Mouse (Mus musculus): ENCODE measurements at regions not wholly inside any gene's neighbourhood (a gene's known extent, or its start where the extent isn't known, plus 50 kb on each side); places are given as distances from the start of the nearest gene placed in this dataset.

DNA sequence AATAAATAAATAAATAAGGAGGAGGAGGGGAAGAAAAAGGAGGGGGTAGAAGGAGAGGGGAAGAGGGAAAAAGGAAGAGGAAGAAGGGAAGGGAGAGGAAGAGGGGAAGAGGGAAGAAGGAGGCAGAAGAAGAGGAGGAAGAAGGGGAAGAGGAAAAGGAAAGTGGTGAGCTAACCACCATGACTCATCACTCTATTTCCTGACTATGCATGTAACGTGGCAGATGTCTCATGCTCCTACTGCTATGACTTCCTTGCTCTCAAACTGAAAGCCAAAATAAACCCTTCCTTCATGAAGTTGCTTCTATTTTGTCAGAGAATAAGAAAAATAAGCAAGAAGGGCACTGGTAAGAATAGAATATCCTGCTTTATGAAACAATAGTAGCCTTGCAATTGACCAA is 242.1 kb upstream of the Rack1 start:
- Histone ChIP-seq H3K4me3 (ENCODE audit: low read depth, low read length) (no peak overlapping the region), H3K9ac (ENCODE audit: low read length) (no peak overlapping the region), H3K4me2 (ENCODE audit: low read length) (no peak overlapping the region), H3K9me3 (replicated peaks; ENCODE audit: control insufficient read depth, low read length) (no peaks in the 10 kb centered on the region), H3K36me3 (ENCODE audit: control insufficient read depth, insufficient read depth, low read length) (no peaks in the 10 kb centered on the region), H3K4me1 (ENCODE audit: control insufficient read depth, insufficient read depth, low read length) (no peaks in the 10 kb centered on the region), H3K27me3 (replicated peaks; ENCODE audit: control insufficient read depth, insufficient read depth, low read length) (no peaks in the 10 kb centered on the region), H3K27ac (ENCODE audit: low read depth, low read length) (no peak overlapping the region)
- ATAC-seq, result no peak
- DNase-seq (ENCODE audit: low spot score), result no peak
- WGBS, result 85% methylated on average over 1 of the region's 1 CpGs

DNA sequence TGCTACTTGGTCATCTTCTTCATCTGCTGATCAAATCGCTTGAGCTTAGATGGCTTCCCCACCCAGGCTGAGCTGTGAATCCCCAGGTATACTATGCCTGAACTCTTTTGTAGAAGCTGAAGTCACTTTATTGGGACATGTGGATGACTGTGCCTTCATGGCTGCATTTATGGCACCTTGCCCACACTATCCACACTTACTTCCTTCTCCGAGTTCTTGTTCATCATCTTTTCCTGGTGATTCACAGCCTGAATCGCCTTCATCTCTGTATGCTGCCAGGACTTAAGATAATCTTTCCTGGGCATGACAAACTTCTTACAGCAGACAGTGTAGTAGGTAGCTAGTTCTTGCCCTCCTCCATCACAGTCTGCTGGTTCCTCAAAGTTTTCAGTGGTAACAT is 248.1 kb upstream of the Rack1 start:
- Histone ChIP-seq H3K36me3 (ENCODE audit: control insufficient read depth, insufficient read depth, low read length) (no peaks in the 10 kb centered on the region), H3K27me3 (replicated peaks; ENCODE audit: control insufficient read depth, insufficient read depth, low read length) (no peaks in the 10 kb centered on the region), H3K9me3 (replicated peaks; ENCODE audit: control insufficient read depth, low read length) (no peaks in the 10 kb centered on the region), H3K27ac (ENCODE audit: low read depth, low read length) (no peak overlapping the region), H3K4me2 (ENCODE audit: low read length) (no peak overlapping the region), H3K9ac (ENCODE audit: low read length) (no peak overlapping the region), H3K4me1 (ENCODE audit: control insufficient read depth, insufficient read depth, low read length) (no peaks in the 10 kb centered on the region), H3K4me3 (ENCODE audit: low read depth, low read length) (no peak overlapping the region)
- ATAC-seq (no peak), DNase-seq (ENCODE audit: low spot score) (no peak)
- WGBS, result 97% methylated on average over 3 of the region's 3 CpGs

DNA sequence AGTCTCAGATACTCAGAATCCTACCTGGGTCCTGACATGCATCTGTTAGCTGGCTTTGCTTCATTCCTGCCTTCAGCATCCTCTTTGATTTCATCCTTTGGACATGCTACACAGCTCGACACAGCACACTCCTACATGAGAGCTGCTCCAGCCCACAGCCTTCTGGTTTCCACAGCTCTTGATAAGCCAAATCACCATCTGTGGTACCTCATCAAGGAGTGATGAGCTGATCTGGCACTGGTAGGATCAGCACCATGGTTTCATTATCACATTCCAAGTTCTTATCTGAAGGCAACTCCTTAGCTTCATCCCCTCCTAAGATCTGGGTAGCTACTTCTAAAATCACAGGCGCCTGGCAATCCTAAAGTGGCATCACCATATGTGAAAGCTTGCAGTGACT is 248.9 kb upstream of the Rack1 start:
- DNase-seq (ENCODE audit: low spot score), result no peak
- Histone ChIP-seq H3K27ac (ENCODE audit: low read depth, low read length) (no peak overlapping the region), H3K27me3 (replicated peaks; ENCODE audit: control insufficient read depth, insufficient read depth, low read length) (no peaks in the 10 kb centered on the region), H3K36me3 (ENCODE audit: control insufficient read depth, insufficient read depth, low read length) (no peaks in the 10 kb centered on the region), H3K4me3 (ENCODE audit: low read depth, low read length) (no peak overlapping the region), H3K9ac (ENCODE audit: low read length) (no peak overlapping the region), H3K9me3 (replicated peaks; ENCODE audit: control insufficient read depth, low read length) (no peaks in the 10 kb centered on the region), H3K4me1 (ENCODE audit: control insufficient read depth, insufficient read depth, low read length) (no peaks in the 10 kb centered on the region), H3K4me2 (ENCODE audit: low read length) (no peak overlapping the region)
- ATAC-seq, result no peak
- 80% methylated on average over 2 of the region's 2 CpGs for WGBS

DNA sequence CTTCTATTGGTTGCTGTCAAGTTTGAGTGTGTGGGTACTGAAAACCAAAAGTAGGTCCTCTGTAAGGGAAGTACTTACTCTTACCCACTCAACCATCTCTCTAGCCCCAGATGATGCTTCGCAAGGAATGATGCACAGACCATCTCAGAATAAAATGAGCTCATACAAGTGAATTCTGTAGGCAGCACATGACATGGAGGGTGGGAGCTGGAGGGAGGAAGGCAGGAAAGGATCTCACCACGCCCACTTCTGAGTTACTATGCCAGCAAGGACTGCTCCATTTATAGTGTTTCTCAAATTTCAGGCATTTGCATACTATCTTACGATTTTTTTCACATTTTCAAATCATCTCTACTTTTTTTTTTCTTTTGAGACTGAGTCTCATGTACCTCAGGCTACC is 273.8 kb upstream of the Rack1 start:
- Histone ChIP-seq H3K4me3 (ENCODE audit: low read depth, low read length) (no peak overlapping the region), H3K27me3 (replicated peaks; ENCODE audit: control insufficient read depth, insufficient read depth, low read length) (no peaks in the 10 kb centered on the region)
- 80% methylated on average over 3 of the region's 3 CpGs for WGBS

DNA sequence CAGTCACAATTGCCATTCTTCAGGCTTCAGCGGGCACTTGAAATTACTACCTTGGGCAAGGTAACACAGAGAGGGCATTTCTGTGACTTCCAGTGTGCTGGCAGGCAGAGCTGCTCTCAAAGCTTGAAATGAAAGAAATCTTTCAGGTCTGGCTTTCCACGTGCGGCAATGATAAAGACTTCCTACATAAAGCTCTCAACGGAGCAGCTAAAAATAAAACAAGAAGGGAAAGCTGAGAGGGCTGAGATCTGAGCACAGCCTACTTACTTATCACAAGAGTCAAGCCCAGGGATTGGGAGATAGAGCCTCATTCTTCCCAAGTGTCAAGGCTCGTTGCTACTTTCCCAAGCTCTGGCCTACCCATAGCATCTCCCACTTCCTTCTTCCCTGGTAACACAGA is 274.6 kb upstream of the Rack1 start:
- Histone ChIP-seq H3K36me3 (ENCODE audit: control insufficient read depth, insufficient read depth, low read length) (no peaks in the 10 kb centered on the region), H3K4me1 (ENCODE audit: control insufficient read depth, insufficient read depth, low read length) (no peaks in the 10 kb centered on the region), H3K9ac (ENCODE audit: low read length) (no peak overlapping the region), H3K27me3 (replicated peaks; ENCODE audit: control insufficient read depth, insufficient read depth, low read length) (no peaks in the 10 kb centered on the region), H3K4me2 (ENCODE audit: low read length) (no peak overlapping the region), H3K9me3 (replicated peaks; ENCODE audit: control insufficient read depth, low read length) (no peaks in the 10 kb centered on the region), H3K27ac (ENCODE audit: low read depth, low read length) (no peak overlapping the region), H3K4me3 (ENCODE audit: low read depth, low read length) (no peak overlapping the region)
- 86% methylated on average over 5 of the region's 5 CpGs for WGBS
- DNase-seq (ENCODE audit: low spot score) (no peak), ATAC-seq (no peak)

More for the DNA sequence above, 273.8 kb upstream of the Rack1 start:
- H3K9me3 ChIP-seq (replicated peaks; ENCODE audit: control insufficient read depth, low read length), result no peaks in the 10 kb centered on the region
- H3K4me2 ChIP-seq (ENCODE audit: low read length), result no peak overlapping the region
- DNase-seq (ENCODE audit: low spot score) (no peak), ATAC-seq (no peak)
- no peaks in the 10 kb centered on the region for H3K4me1 ChIP-seq (ENCODE audit: control insufficient read depth, insufficient read depth, low read length)
- H3K9ac ChIP-seq (ENCODE audit: low read length), result no peak overlapping the region
- no peaks in the 10 kb centered on the region for H3K36me3 ChIP-seq (ENCODE audit: control insufficient read depth, insufficient read depth, low read length)
- no peak overlapping the region for H3K27ac ChIP-seq (ENCODE audit: low read depth, low read length)

DNA sequence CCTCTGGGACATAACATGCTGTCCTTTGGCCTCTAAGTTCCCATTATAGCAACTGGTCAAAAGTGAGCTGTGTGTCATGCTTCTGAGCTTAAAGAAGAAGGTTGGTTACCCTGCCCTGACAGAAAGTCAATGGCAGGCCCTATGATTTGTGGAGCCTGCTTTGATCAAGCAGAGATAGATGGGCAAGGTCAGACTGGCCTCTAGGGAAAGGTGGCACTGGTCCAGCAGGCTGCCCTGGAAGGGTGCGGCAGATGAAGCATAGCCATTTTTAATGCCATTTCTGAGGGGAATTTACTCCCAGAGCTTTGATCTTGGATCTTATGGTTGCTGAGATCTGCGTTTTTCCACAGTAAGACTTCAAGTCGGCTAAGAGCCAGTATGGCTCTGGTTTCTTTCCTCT is 293.2 kb upstream of the Rack1 start:
- DNase-seq (ENCODE audit: low spot score), result no peak
- no peak overlapping the region for H3K4me3 ChIP-seq (ENCODE audit: low read depth, low read length)
- ATAC-seq, result no peak
- H3K9me3 ChIP-seq (replicated peaks; ENCODE audit: control insufficient read depth, low read length), result no peaks in the 10 kb centered on the region
- WGBS, result 91% methylated on average over 3 of the region's 3 CpGs
- no peaks in the 10 kb centered on the region for H3K27me3 ChIP-seq (replicated peaks; ENCODE audit: control insufficient read depth, insufficient read depth, low read length)
- H3K4me2 ChIP-seq (ENCODE audit: low read length), result no peak overlapping the region
- H3K27ac ChIP-seq (ENCODE audit: low read depth, low read length), result no peak overlapping the region
- H3K9ac ChIP-seq (ENCODE audit: low read length), result no peak overlapping the region
- no peaks in the 10 kb centered on the region for H3K4me1 ChIP-seq (ENCODE audit: control insufficient read depth, insufficient read depth, low read length)
- no peaks in the 10 kb centered on the region for H3K36me3 ChIP-seq (ENCODE audit: control insufficient read depth, insufficient read depth, low read length)

DNA sequence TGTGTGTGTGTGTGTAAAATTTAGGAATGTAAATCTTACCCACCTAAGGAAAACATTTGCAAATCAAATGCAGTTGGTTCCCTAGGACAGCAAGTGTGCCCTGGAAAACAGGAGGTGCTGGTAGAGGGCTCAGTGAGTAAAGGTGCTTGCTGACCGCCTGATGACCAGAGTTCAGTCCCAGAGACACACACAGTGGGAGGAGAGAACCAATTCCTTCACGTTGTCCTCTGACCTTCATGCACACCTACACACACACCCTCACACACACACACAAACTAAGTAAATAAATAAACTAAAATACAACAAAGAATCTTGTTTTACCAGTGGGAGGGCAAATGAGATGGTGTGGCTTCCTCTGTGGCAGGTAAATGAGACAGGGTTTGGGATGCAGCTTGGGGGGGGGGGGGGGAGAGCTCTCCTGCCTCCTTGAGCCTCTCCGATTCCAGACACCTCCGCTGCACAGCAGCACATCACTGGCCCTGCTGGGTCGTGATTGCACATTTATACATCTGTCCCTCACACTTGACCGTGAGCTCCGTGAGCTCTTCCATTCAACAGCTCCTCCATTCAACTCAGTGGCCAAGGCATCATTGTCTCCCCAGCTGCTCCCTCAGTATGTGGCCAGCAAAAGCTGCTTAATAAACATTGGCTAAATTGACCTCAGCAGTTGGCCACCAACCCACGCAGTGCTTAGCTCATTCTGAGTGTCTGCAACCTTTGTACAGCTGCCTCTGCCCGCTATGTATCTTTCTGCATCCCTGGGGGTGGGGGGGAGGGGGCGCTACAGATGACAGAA is 297.9 kb upstream of the Rack1 start:
- ATAC-seq, result peak; percentile 61; the same call in 1 of the 2 replicates
- no peak overlapping the region for H3K27ac ChIP-seq (ENCODE audit: low read depth, low read length)
- no peaks in the 10 kb centered on the region for H3K4me1 ChIP-seq (ENCODE audit: control insufficient read depth, insufficient read depth, low read length)
- H3K27me3 ChIP-seq (replicated peaks; ENCODE audit: control insufficient read depth, insufficient read depth, low read length), result no peaks in the 10 kb centered on the region
- no peak overlapping the region for H3K4me3 ChIP-seq (ENCODE audit: low read depth, low read length)
- H3K9me3 ChIP-seq (replicated peaks; ENCODE audit: control insufficient read depth, low read length), result no peaks in the 10 kb centered on the region
- H3K36me3 ChIP-seq (ENCODE audit: control insufficient read depth, insufficient read depth, low read length), result no peaks in the 10 kb centered on the region
- H3K9ac ChIP-seq (ENCODE audit: low read length), result no peak overlapping the region
- H3K4me2 ChIP-seq (ENCODE audit: low read length), result no peak overlapping the region
- DNase-seq (ENCODE audit: low spot score), result peak; percentile 40
- WGBS, result 15% methylated on average over 10 of the region's 10 CpGs

DNA sequence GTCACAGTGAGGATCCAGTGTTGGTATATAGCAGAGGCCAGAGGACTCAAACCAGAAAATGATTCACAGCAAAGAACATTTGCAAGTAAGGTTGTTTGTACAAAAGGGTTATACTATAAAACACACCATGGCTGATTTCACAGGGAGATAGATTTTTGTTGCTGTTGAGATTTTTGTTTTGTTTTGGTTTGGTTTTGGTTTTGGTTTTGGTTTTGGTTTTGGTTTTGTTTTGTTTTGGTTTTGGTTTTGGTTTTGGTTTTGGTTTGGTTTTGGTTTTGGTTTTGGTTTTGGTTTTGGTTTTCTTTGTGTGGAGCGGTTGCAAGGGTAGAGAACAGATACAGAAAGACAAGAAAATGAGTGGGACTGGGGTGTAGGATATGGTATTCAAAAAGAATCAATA is 301.1 kb upstream of the Rack1 start:
- no peak for ATAC-seq

DNA sequence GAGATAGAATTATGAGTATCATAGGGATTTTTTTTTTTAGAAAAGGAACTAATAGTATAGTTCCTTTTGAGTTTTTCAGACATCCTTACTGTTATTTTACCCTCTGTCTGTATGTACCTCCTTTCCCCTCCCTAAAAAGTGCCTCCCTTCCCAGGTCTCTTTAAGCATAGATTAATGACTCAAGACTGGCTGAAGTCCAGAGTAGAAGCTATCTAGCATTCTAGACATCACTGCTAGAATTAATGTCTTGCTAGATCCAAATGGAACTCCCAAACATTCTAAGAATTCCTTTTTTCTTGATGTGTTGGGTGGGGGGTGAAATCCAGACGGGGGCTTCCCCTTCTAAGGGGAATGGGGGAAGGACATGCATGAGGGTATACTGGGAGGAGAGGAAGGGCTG is 311.8 kb upstream of the Rack1 start:
- H3K9ac ChIP-seq (ENCODE audit: low read length), result no peak overlapping the region
- H3K36me3 ChIP-seq (ENCODE audit: control insufficient read depth, insufficient read depth, low read length), result no peaks in the 10 kb centered on the region
- no peak overlapping the region for H3K27ac ChIP-seq (ENCODE audit: low read depth, low read length)
- no peak for ATAC-seq
- H3K4me2 ChIP-seq (ENCODE audit: low read length), result no peak overlapping the region
- no peak overlapping the region for H3K4me3 ChIP-seq (ENCODE audit: low read depth, low read length)
- H3K4me1 ChIP-seq (ENCODE audit: control insufficient read depth, insufficient read depth, low read length), result no peaks in the 10 kb centered on the region
- H3K9me3 ChIP-seq (replicated peaks; ENCODE audit: control insufficient read depth, low read length), result no peaks in the 10 kb centered on the region
- H3K27me3 ChIP-seq (replicated peaks; ENCODE audit: control insufficient read depth, insufficient read depth, low read length), result no peaks in the 10 kb centered on the region
- no peak for DNase-seq (ENCODE audit: low spot score)
- WGBS, result 76% methylated on average over 1 of the region's 1 CpGs

More for the DNA sequence above, 301.1 kb upstream of the Rack1 start:
- Histone ChIP-seq H3K36me3 (ENCODE audit: control insufficient read depth, insufficient read depth, low read length) (no peaks in the 10 kb centered on the region), H3K4me2 (ENCODE audit: low read length) (no peak overlapping the region), H3K27ac (ENCODE audit: low read depth, low read length) (no peak overlapping the region), H3K9me3 (replicated peaks; ENCODE audit: control insufficient read depth, low read length) (no peaks in the 10 kb centered on the region), H3K4me3 (ENCODE audit: low read depth, low read length) (no peak overlapping the region), H3K27me3 (replicated peaks; ENCODE audit: control insufficient read depth, insufficient read depth, low read length) (no peaks in the 10 kb centered on the region), H3K4me1 (ENCODE audit: control insufficient read depth, insufficient read depth, low read length) (no peaks in the 10 kb centered on the region), H3K9ac (ENCODE audit: low read length) (no peak overlapping the region)
- 84% methylated on average over 1 of the region's 1 CpGs for WGBS
- no peak for DNase-seq (ENCODE audit: low spot score)
